Comparison of ENCODE assay signal across 17 mouse cellular contexts in genomic region chr3:80396240-80396639, GRCm38 (mm10).
DNase-seq lines count a peak whose midpoint lies in the region; ATAC-seq lines count a peak whose summit lies in the region.
"Had no signal": no experiment of that assay in that cellular context is flagged by ENCODE, and none has a peak within 500 bp of the region (broad histone marks: within the 10 kb centered on the region; RNA-seq: fewer than 3 reads in every experiment).

No protein-coding gene starts in this region.

- H3K4me2 ChIP-seq in forebrain, embryonic 11.5 days (ENCODE audit: low read depth, low read length, severe bottlenecking), result no peak overlapping the region
- H3K4me2 ChIP-seq in midbrain, embryonic 13.5 days (replicated peaks), result no peak overlapping the region
- no peak overlapping the region for H3K4me2 ChIP-seq in midbrain, embryonic 11.5 days
- H3K4me2 ChIP-seq in midbrain, embryonic 15.5 days, result no peak overlapping the region
- H3K4me2 ChIP-seq: kidney, embryonic 15.5 days; neural tube, embryonic 12.5 days had no signal

- no peaks in the 10 kb centered on the region for H3K27me3 ChIP-seq in forebrain, embryonic 11.5 days (ENCODE audit: control insufficient read depth, insufficient read depth, low read length)
- H3K27me3 ChIP-seq in forebrain, embryonic 10.5 days (ENCODE audit: poor library complexity, severe bottlenecking), result no peaks in the 10 kb centered on the region
- no peaks in the 10 kb centered on the region for H3K27me3 ChIP-seq in midbrain, embryonic 13.5 days
- no peaks in the 10 kb centered on the region for H3K27me3 ChIP-seq in midbrain, embryonic 11.5 days (ENCODE audit: control insufficient read depth, insufficient read depth, low read length)
- H3K27me3 ChIP-seq in midbrain, embryonic 15.5 days (replicated peaks), result no peaks in the 10 kb centered on the region
- H3K27me3 ChIP-seq: kidney, embryonic 15.5 days; neural tube, embryonic 12.5 days had no signal

- DNase-seq in forebrain, embryonic 11.5 days (ENCODE audit: low spot score), result no peak
- no peak for DNase-seq in forebrain, embryonic 10.5 days (ENCODE audit: extremely low spot score, low spot score)
- DNase-seq in midbrain, embryonic 11.5 days (ENCODE audit: low spot score, missing footprints), result no peak
- no peak for DNase-seq in adrenal gland, postnatal 36 days
- DNase-seq in adrenal gland, adult 18-20 months (ENCODE audit: low spot score in 2 of 2), result no peak
- DNase-seq: cerebellum, adult 9-11 months; gastrocnemius, postnatal 36 days; liver, postnatal 0 days; lung, postnatal 10 days; thymus, postnatal 36 days had no signal

- no peak overlapping the region for H3K27ac ChIP-seq in forebrain, embryonic 11.5 days (ENCODE audit: low read depth, low read length)
- H3K27ac ChIP-seq in forebrain, embryonic 10.5 days, result no peak overlapping the region
- H3K27ac ChIP-seq in midbrain, embryonic 13.5 days, result no peak overlapping the region
- H3K27ac ChIP-seq in midbrain, embryonic 11.5 days (ENCODE audit: low read depth, low read length), result no peak overlapping the region
- H3K27ac ChIP-seq in midbrain, embryonic 15.5 days, result 0 out of 2 replicates have a peak overlapping the region, but pooled peaks have one; percentile 8
- H3K27ac ChIP-seq: kidney, embryonic 15.5 days; limb, embryonic 10.5 days; neural tube, embryonic 12.5 days had no signal

- no peaks in the 10 kb centered on the region for H3K36me3 ChIP-seq in forebrain, embryonic 11.5 days (ENCODE audit: control insufficient read depth, insufficient read depth, low read length)
- H3K36me3 ChIP-seq in forebrain, embryonic 10.5 days (replicated peaks), result no peaks in the 10 kb centered on the region
- no peaks in the 10 kb centered on the region for H3K36me3 ChIP-seq in midbrain, embryonic 13.5 days
- no peaks in the 10 kb centered on the region for H3K36me3 ChIP-seq in midbrain, embryonic 11.5 days (ENCODE audit: control insufficient read depth, insufficient read depth, low read length)
- H3K36me3 ChIP-seq in midbrain, embryonic 15.5 days (replicated peaks), result no peaks in the 10 kb centered on the region
- H3K36me3 ChIP-seq: G1E; kidney, embryonic 15.5 days; limb, embryonic 10.5 days; neural tube, embryonic 12.5 days had no signal

- no peaks in the 10 kb centered on the region; the same call in 1 of the 2 replicates for H3K9me3 ChIP-seq in forebrain, embryonic 11.5 days (ENCODE audit: control insufficient read depth, low read length)
- H3K9me3 ChIP-seq in forebrain, embryonic 10.5 days, result peaks cover 4% of the 10 kb centered on the region; the same call in 1 of the 2 replicates
- H3K9me3 ChIP-seq in midbrain, embryonic 13.5 days, result 0 out of 2 replicates have a peak, but pooled peaks cover 4% of the 10 kb centered on the region
- no peaks in the 10 kb centered on the region for H3K9me3 ChIP-seq in midbrain, embryonic 11.5 days (ENCODE audit: control insufficient read depth, low read length)
- H3K9me3 ChIP-seq in midbrain, embryonic 15.5 days, result no peaks in the 10 kb centered on the region
- H3K9me3 ChIP-seq: G1E; kidney, embryonic 15.5 days; limb, embryonic 10.5 days; neural tube, embryonic 12.5 days had no signal

- WGBS in forebrain, embryonic 11.5 days, result 54% methylated on average over 4 of the region's 4 CpGs
- WGBS in forebrain, embryonic 10.5 days, result 64% methylated on average over 4 of the region's 4 CpGs
- WGBS in midbrain, embryonic 13.5 days, result 47% methylated on average over 4 of the region's 4 CpGs
- WGBS in midbrain, embryonic 11.5 days, result 68% methylated on average over 4 of the region's 4 CpGs
- WGBS in midbrain, embryonic 15.5 days, result 43% methylated on average over 4 of the region's 4 CpGs

- H3K4me1 ChIP-seq in forebrain, embryonic 11.5 days (replicated peaks; ENCODE audit: control insufficient read depth, insufficient read depth, low read length), result no peaks in the 10 kb centered on the region
- no peaks in the 10 kb centered on the region for H3K4me1 ChIP-seq in forebrain, embryonic 10.5 days
- peaks cover 5% of the 10 kb centered on the region; the same call in 1 of the 2 replicates for H3K4me1 ChIP-seq in midbrain, embryonic 13.5 days (replicated peaks)
- H3K4me1 ChIP-seq in midbrain, embryonic 11.5 days (ENCODE audit: control insufficient read depth, insufficient read depth, low read length), result no peaks in the 10 kb centered on the region
- peaks cover 5% of the 10 kb centered on the region; the same call in 1 of the 2 replicates for H3K4me1 ChIP-seq in midbrain, embryonic 15.5 days
- H3K4me1 ChIP-seq: kidney, embryonic 15.5 days; limb, embryonic 10.5 days; neural tube, embryonic 12.5 days had no signal

- H3K4me3 ChIP-seq in forebrain, embryonic 11.5 days (ENCODE audit: low read depth, low read length), result no peak overlapping the region
- no peak overlapping the region for H3K4me3 ChIP-seq in forebrain, embryonic 10.5 days
- no peak overlapping the region for H3K4me3 ChIP-seq in midbrain, embryonic 13.5 days (replicated peaks)
- H3K4me3 ChIP-seq in midbrain, embryonic 11.5 days (ENCODE audit: low read depth, low read length), result no peak overlapping the region
- H3K4me3 ChIP-seq in midbrain, embryonic 15.5 days, result no peak overlapping the region
- H3K4me3 ChIP-seq: kidney, embryonic 15.5 days; limb, embryonic 10.5 days; neural tube, embryonic 12.5 days had no signal

- H3K9ac ChIP-seq in forebrain, embryonic 11.5 days (ENCODE audit: low read length), result no peak overlapping the region
- H3K9ac ChIP-seq in midbrain, embryonic 13.5 days (replicated peaks), result no peak overlapping the region
- H3K9ac ChIP-seq in midbrain, embryonic 11.5 days (ENCODE audit: low read length), result no peak overlapping the region
- H3K9ac ChIP-seq in midbrain, embryonic 15.5 days, result no peak overlapping the region
- H3K9ac ChIP-seq: kidney, embryonic 15.5 days; liver, postnatal 0 days; neural tube, embryonic 12.5 days had no signal

- peak; percentile 85 for ATAC-seq in forebrain, embryonic 11.5 days (replicated peaks; ENCODE audit: low FRiP score)
- peak; percentile 62; the same call in 1 of the 2 replicates for ATAC-seq in midbrain, embryonic 13.5 days
- no peak for ATAC-seq in midbrain, embryonic 11.5 days (ENCODE audit: low FRiP score)
- peak; percentile 75 for ATAC-seq in midbrain, embryonic 15.5 days (replicated peaks)
- ATAC-seq: intestine, postnatal 0 days; liver, postnatal 0 days had no signal
